ENCODE assay signal across 17 mouse cellular contexts in the genomic region with DNA sequence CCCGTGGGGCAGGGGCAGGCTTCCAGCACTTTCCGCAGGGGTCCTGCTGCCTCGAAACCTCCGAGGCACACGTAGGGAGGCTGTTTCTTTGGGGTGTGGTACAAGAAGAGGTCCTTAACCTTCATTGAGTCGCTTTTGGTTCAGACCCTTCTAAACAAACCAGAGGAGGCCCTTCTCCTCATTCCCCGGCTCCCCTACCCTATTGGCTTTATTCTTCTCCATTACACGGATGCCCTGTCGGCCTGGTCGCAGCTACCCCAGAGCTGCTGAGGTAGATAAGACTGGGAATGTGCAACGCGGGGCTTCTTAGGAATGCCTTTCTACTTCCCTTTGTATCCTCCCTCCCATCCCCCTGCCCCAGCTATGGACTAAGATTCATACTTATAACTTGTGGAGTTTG. TPM values are rescaled to one million over a fixed set of nuclear protein-coding genes. Genes with fewer than 3 reads are reported as not detected.
DNase-seq lines count a peak whose midpoint lies in the region; ATAC-seq and TF ChIP-seq lines count a peak whose summit lies in the region.
"Had no signal": no experiment of that assay in that cellular context is flagged by ENCODE, and none has a peak within 500 bp of the region (broad histone marks: within the 10 kb centered on the region; RNA-seq: fewer than 3 reads in every experiment).

No protein-coding gene starts in this region.

- peaks cover 12% of the 10 kb centered on the region; the same call in 1 of the 2 replicates for H3K36me3 ChIP-seq in kidney, postnatal 0 days (ENCODE audit: insufficient read depth, low read length)
- no peaks in the 10 kb centered on the region for H3K36me3 ChIP-seq in hindbrain, embryonic 16.5 days (ENCODE audit: control insufficient read depth, insufficient read depth, low read length)
- H3K36me3 ChIP-seq in small intestine, adult 2 months (ENCODE audit: control insufficient read depth, insufficient read depth, low read length) = no peaks in the 10 kb centered on the region
- H3K36me3 ChIP-seq: embryonic facial prominence, embryonic 15.5 days; forebrain, embryonic 15.5 days; midbrain, embryonic 13.5 days had no signal

- H3K9ac ChIP-seq in kidney, postnatal 0 days (ENCODE audit: low read depth, low read length) = peak overlapping the region; percentile 88
- H3K9ac ChIP-seq in hindbrain, embryonic 16.5 days (ENCODE audit: low read depth, low read length) = peak overlapping the region; percentile 60
- H3K9ac ChIP-seq: embryonic facial prominence, embryonic 15.5 days; forebrain, embryonic 15.5 days; midbrain, embryonic 13.5 days had no signal

- H3K9me3 ChIP-seq in kidney, postnatal 0 days (replicated peaks; ENCODE audit: low read length) = no peaks in the 10 kb centered on the region
- no peaks in the 10 kb centered on the region for H3K9me3 ChIP-seq in hindbrain, embryonic 16.5 days (ENCODE audit: control insufficient read depth, low read length)
- H3K9me3 ChIP-seq: embryonic facial prominence, embryonic 15.5 days; forebrain, embryonic 15.5 days; midbrain, embryonic 13.5 days had no signal

- H3K4me2 ChIP-seq in kidney, postnatal 0 days (ENCODE audit: low read length) = peak overlapping the region; percentile 96
- peak overlapping the region; percentile 62 for H3K4me2 ChIP-seq in hindbrain, embryonic 16.5 days (ENCODE audit: low read length)
- H3K4me2 ChIP-seq: embryonic facial prominence, embryonic 15.5 days; forebrain, embryonic 15.5 days; midbrain, embryonic 13.5 days had no signal

- no peaks in the 10 kb centered on the region for H3K27me3 ChIP-seq in kidney, postnatal 0 days (ENCODE audit: insufficient read depth, low read length)
- peaks cover 19% of the 10 kb centered on the region for H3K27me3 ChIP-seq in hindbrain, embryonic 16.5 days (replicated peaks; ENCODE audit: control insufficient read depth, insufficient read depth, low read length)
- H3K27me3 ChIP-seq in small intestine, adult 2 months (ENCODE audit: control insufficient read depth, insufficient read depth, low read length) = 0 out of 2 replicates have a peak, but pooled peaks cover 3% of the 10 kb centered on the region
- H3K27me3 ChIP-seq: CH12.LX had no signal

- TF ChIP-seq POLR2A in embryonic fibroblast, embryonic 13.5 days (IDR thresholded peaks at IDR 0.05; ENCODE audit: low read depth, low read length) = no peak
- no peak for TF ChIP-seq POLR2A in small intestine, adult 2 months (IDR thresholded peaks at IDR 0.05; ENCODE audit: low read depth, low read length)

- peak overlapping the region; percentile 99 for H3K27ac ChIP-seq in kidney, postnatal 0 days
- peak overlapping the region; percentile 47; the same call in 1 of the 2 replicates for H3K27ac ChIP-seq in embryonic fibroblast, embryonic 13.5 days (ENCODE audit: insufficient read depth, low read length)
- H3K27ac ChIP-seq in hindbrain, embryonic 16.5 days (ENCODE audit: low read depth, low read length) = peak overlapping the region; percentile 74
- H3K27ac ChIP-seq in small intestine, adult 2 months (ENCODE audit: insufficient read depth, low read depth, low read length) = peak overlapping the region; percentile 16; the same call in 1 of the 2 replicates
- H3K27ac ChIP-seq: embryonic facial prominence, embryonic 15.5 days; forebrain, embryonic 15.5 days; layer of hippocampus, adult 2 months; midbrain, embryonic 13.5 days had no signal

- peak overlapping the region; percentile 8; the same call in 1 of the 2 replicates for H3K4me3 ChIP-seq in kidney, postnatal 0 days (replicated peaks; ENCODE audit: low read depth, low read length)
- H3K4me3 ChIP-seq in embryonic fibroblast, embryonic 13.5 days (ENCODE audit: insufficient read depth, low read length) = no peak overlapping the region
- H3K4me3 ChIP-seq in hindbrain, embryonic 16.5 days (ENCODE audit: low read length) = peak overlapping the region; percentile 23
- no peak overlapping the region for H3K4me3 ChIP-seq in small intestine, adult 2 months (ENCODE audit: low read depth, low read length)
- H3K4me3 ChIP-seq: embryonic facial prominence, embryonic 15.5 days; forebrain, embryonic 15.5 days; layer of hippocampus, adult 2 months; midbrain, embryonic 13.5 days had no signal

- no peak for DNase-seq in kidney, postnatal 0 days (ENCODE audit: low spot score)
- DNase-seq in kidney, adult 11 months = no peak
- DNase-seq in ovary, adult 18-20 months (ENCODE audit: low spot score) = no peak
- DNase-seq in urinary bladder, adult 2 months (ENCODE audit: low spot score) = no peak
- DNase-seq: adrenal gland, adult 2 months; cerebellum, postnatal 36 days; gastrocnemius, postnatal 14 days; heart, postnatal 4 days; thymus, postnatal 36 days had no signal

- no peak for TF ChIP-seq CTCF in kidney, postnatal 0 days (IDR thresholded peaks at IDR 0.05; ENCODE audit: low read depth)
- no peak for TF ChIP-seq CTCF in embryonic fibroblast, embryonic 13.5 days (IDR thresholded peaks at IDR 0.05; ENCODE audit: borderline replicate concordance, insufficient read depth, low read length)
- no peak for TF ChIP-seq CTCF in small intestine, adult 2 months (IDR thresholded peaks at IDR 0.05; ENCODE audit: extremely low read depth, insufficient read length, insufficient replicate concordance, low read depth, low read length)

- peaks cover 74% of the 10 kb centered on the region for H3K4me1 ChIP-seq in kidney, postnatal 0 days (replicated peaks; ENCODE audit: insufficient read depth, low read length)
- no peaks in the 10 kb centered on the region for H3K4me1 ChIP-seq in embryonic fibroblast, embryonic 13.5 days (ENCODE audit: control insufficient read depth, insufficient read depth, low read length)
- no peaks in the 10 kb centered on the region for H3K4me1 ChIP-seq in hindbrain, embryonic 16.5 days (ENCODE audit: control insufficient read depth, insufficient read depth, low read depth, low read length)
- no peaks in the 10 kb centered on the region for H3K4me1 ChIP-seq in small intestine, adult 2 months (ENCODE audit: control insufficient read depth, insufficient read depth, insufficient read length, low read length)
- H3K4me1 ChIP-seq: embryonic facial prominence, embryonic 15.5 days; forebrain, embryonic 15.5 days; midbrain, embryonic 13.5 days had no signal

- WGBS in kidney, postnatal 0 days = 33% methylated on average over 12 of the region's 12 CpGs
- WGBS in hindbrain, embryonic 16.5 days = under 1% methylated on average over 12 of the region's 12 CpGs
- 58% methylated on average over 12 of the region's 12 CpGs for WGBS in small intestine, adult 2 months

- no peak for ATAC-seq in kidney, postnatal 0 days (replicated peaks; ENCODE audit: low FRiP score, low read depth)
- no peak for ATAC-seq in hindbrain, embryonic 16.5 days
- ATAC-seq: forebrain, embryonic 15.5 days; midbrain, embryonic 13.5 days had no signal

RNA-seq across cellular contexts. Expression of a gene that starts 3.6 kb away (rescaled TPM):
- polyA plus RNA-seq in kidney, postnatal 0 days (2015; fragmentation: Nextera tagmentation; extraction: Ambion mirVana) = 3.9 and 4.2 TPM in 2 replicates
- 19.1 and 21.9 TPM in 2 replicates for polyA plus RNA-seq in embryonic fibroblast, embryonic 13.5 days (2011; ENCODE audit: insufficient read length, low read depth, missing spikeins)
- 4.8 and 5.6 TPM in 2 replicates for polyA plus RNA-seq in hindbrain, embryonic 16.5 days (2015; fragmentation: Nextera tagmentation; extraction: Ambion mirVana)
- 3.5 and 5.5 TPM in 2 replicates for polyA plus RNA-seq in small intestine, adult 2 months (2012; rRNA removed)
- 11.4 and 11.8 TPM in 2 replicates for polyA plus RNA-seq in urinary bladder, adult 2 months (2012; rRNA removed)
- polyA plus RNA-seq: forebrain, embryonic 15.5 days had no signal

RNA-seq across cellular contexts. Expression of a gene that starts 8.6 kb away (rescaled TPM):
- 3.6 and 3.8 TPM in 2 replicates for polyA plus RNA-seq in kidney, postnatal 0 days (2015; fragmentation: Nextera tagmentation; extraction: Ambion mirVana)
- polyA plus RNA-seq in embryonic fibroblast, embryonic 13.5 days (2011; ENCODE audit: insufficient read length, low read depth, missing spikeins) = 8.3 and 10.4 TPM in 2 replicates
- 2.5 and 3.3 TPM in 2 replicates for polyA plus RNA-seq in hindbrain, embryonic 16.5 days (2015; fragmentation: Nextera tagmentation; extraction: Ambion mirVana)
- 1.4 and 2.9 TPM in 2 replicates for polyA plus RNA-seq in small intestine, adult 2 months (2012; rRNA removed)
- 6.8 and 7.6 TPM in 2 replicates for polyA plus RNA-seq in urinary bladder, adult 2 months (2012; rRNA removed)
- polyA plus RNA-seq: forebrain, embryonic 15.5 days; midbrain, embryonic 13.5 days had no signal

RNA-seq across cellular contexts. Expression of a gene that starts 23.6 kb away (rescaled TPM):
- polyA plus RNA-seq in kidney, postnatal 0 days (2015; fragmentation: Nextera tagmentation; extraction: Ambion mirVana) = 10.2 and 12.9 TPM in 2 replicates
- polyA plus RNA-seq in embryonic fibroblast, embryonic 13.5 days (2011; ENCODE audit: insufficient read length, low read depth, missing spikeins) = 4.1 and 5.9 TPM in 2 replicates
- 120 and 133 TPM in 2 replicates for polyA plus RNA-seq in hindbrain, embryonic 16.5 days (2015; fragmentation: Nextera tagmentation; extraction: Ambion mirVana)
- 1.8 and 3.2 TPM in 2 replicates for polyA plus RNA-seq in small intestine, adult 2 months (2012; rRNA removed)
- polyA plus RNA-seq in urinary bladder, adult 2 months (2012; rRNA removed) = 5.8 and 7.4 TPM in 2 replicates
- polyA plus RNA-seq: embryonic facial prominence, embryonic 15.5 days; forebrain, embryonic 15.5 days had no signal

RNA-seq across cellular contexts. Expression of a gene that starts 23.6 kb away (rescaled TPM):
- 38.0 and 42.3 TPM in 2 replicates for polyA plus RNA-seq in kidney, postnatal 0 days (2015; fragmentation: Nextera tagmentation; extraction: Ambion mirVana)
- 6.6 and 11.0 TPM in 2 replicates for polyA plus RNA-seq in embryonic fibroblast, embryonic 13.5 days (2011; ENCODE audit: insufficient read length, low read depth, missing spikeins)
- 20.0 and 20.8 TPM in 2 replicates for polyA plus RNA-seq in hindbrain, embryonic 16.5 days (2015; fragmentation: Nextera tagmentation; extraction: Ambion mirVana)
- 9.9 TPM in 2 replicates for polyA plus RNA-seq in small intestine, adult 2 months (2012; rRNA removed)
- 14.3 and 18.1 TPM in 2 replicates for polyA plus RNA-seq in urinary bladder, adult 2 months (2012; rRNA removed)
- polyA plus RNA-seq: forebrain, embryonic 15.5 days had no signal

RNA-seq across cellular contexts. Expression of a gene that starts 34.4 kb away (rescaled TPM):
- 45.0 and 47.8 TPM in 2 replicates for polyA plus RNA-seq in kidney, postnatal 0 days (2015; fragmentation: Nextera tagmentation; extraction: Ambion mirVana)
- 9.6 and 14.1 TPM in 2 replicates for polyA plus RNA-seq in embryonic fibroblast, embryonic 13.5 days (2011; ENCODE audit: insufficient read length, low read depth, missing spikeins)
- 49.9 and 53.3 TPM in 2 replicates for polyA plus RNA-seq in hindbrain, embryonic 16.5 days (2015; fragmentation: Nextera tagmentation; extraction: Ambion mirVana)
- 1.0 and 8.3 TPM in 2 replicates for polyA plus RNA-seq in small intestine, adult 2 months (2012; rRNA removed)
- polyA plus RNA-seq in urinary bladder, adult 2 months (2012; rRNA removed) = 12.9 and 13.7 TPM in 2 replicates
- polyA plus RNA-seq: embryonic facial prominence, embryonic 15.5 days; forebrain, embryonic 15.5 days; midbrain, embryonic 13.5 days had no signal

Comparison
In these comparisons a context has a peak if more than half of its experiments do, and no peak if none do; other contexts are left out.
1. H3K27ac ChIP-seq: peak in every context shown above with its lines; median percentile 99 in kidney, postnatal 0 days; 74 in hindbrain, embryonic 16.5 days; 47 in embryonic fibroblast, embryonic 13.5 days; 16 in small intestine, adult 2 months.
2. H3K4me3 ChIP-seq: peak in kidney, postnatal 0 days (single experiment) and hindbrain, embryonic 16.5 days (single experiment); none in embryonic fibroblast, embryonic 13.5 days (single experiment) and small intestine, adult 2 months (single experiment).